Mouse (Mus musculus): ENCODE measurements around the gene 9330182O14Rik. TPM values are rescaled to one million over a fixed set of nuclear protein-coding genes. Genes with fewer than 3 reads are reported as not detected.

9330182O14Rik gene
- total and polyA plus RNA-seq, 3 experiments, result not detected

DNA sequence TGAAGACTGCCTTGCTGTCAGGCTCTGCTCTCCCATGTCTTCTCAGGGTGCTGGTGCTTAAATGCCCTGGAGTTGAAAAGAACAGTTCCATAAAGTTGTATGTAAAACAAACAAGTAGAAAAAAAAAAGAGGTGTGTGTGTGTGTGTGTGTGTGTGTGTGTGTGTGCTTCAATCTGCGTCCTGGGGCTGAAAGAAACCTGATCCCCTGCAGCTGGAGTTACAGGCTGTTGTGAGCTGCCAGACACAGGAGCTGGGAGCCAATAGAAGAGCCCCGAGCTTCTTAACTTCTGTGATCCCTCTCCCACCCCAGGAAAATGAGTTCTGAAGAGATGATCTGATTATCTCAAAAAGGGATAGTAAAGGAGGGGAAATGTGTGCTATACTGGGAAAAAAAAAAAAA is 45.3 kb downstream of the 9330182O14Rik start:
- DNase-seq (ENCODE audit: low spot score) (no peak), ATAC-seq (ENCODE audit: extremely low read depth, insufficient number of reproducible peaks, low FRiP score, poor library complexity, severe bottlenecking) (no peak)
- Histone ChIP-seq H3K4me3 (ENCODE audit: low read depth, low read length) (no peak overlapping the region), H3K36me3 (replicated peaks) (no peaks in the 10 kb centered on the region), H3K9me3 (replicated peaks) (no peaks in the 10 kb centered on the region), H3K27me3 (ENCODE audit: insufficient read depth, low read length) (peaks cover 3% of the 10 kb centered on the region; the same call in 1 of the 2 replicates), H3K4me1 (ENCODE audit: insufficient read depth, low read depth, low read length) (no peaks in the 10 kb centered on the region)
- TF ChIP-seq TAL1 (conservative IDR thresholded peaks at IDR 0.05; ENCODE audit: low read depth, low read length) (no peak), CTCF (IDR thresholded peaks at IDR 0.05; ENCODE audit: low read depth, low read length) (no peak), GATA2 (IDR thresholded peaks at IDR 0.05; ENCODE audit: borderline replicate concordance, low read depth, low read length) (no peak), GATA1 (IDR thresholded peaks at IDR 0.05; ENCODE audit: borderline replicate concordance, low read length) (no peak)

DNA sequence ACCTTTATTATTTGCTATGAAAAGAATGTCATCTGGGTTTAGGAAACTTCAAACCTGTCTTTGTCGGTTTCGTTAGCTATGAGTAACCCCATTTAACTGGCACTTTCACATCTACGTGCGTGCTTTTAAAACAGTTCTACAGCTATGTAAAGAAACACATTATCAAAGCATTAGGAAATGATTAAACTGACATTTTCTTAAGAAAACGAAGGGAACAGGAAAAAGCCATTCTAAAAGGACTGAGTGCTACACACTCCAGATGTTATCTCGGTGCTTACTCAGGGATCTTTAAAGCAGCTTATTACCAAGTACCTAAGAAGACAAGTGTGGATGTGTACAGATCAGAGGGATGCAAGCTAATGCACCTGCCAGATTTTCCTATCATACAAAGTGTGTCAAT is 52.9 kb downstream of the 9330182O14Rik start:
- DNase-seq (ENCODE audit: low spot score) (no peak), ATAC-seq (ENCODE audit: extremely low read depth, insufficient number of reproducible peaks, low FRiP score, poor library complexity, severe bottlenecking) (no peak)
- no peaks in the 10 kb centered on the region for H3K9me3 ChIP-seq (replicated peaks)
- TF ChIP-seq GATA1 (IDR thresholded peaks at IDR 0.05; ENCODE audit: borderline replicate concordance, low read length) (no peak), TAL1 (conservative IDR thresholded peaks at IDR 0.05; ENCODE audit: low read depth, low read length) (no peak), GATA2 (IDR thresholded peaks at IDR 0.05; ENCODE audit: borderline replicate concordance, low read depth, low read length) (no peak), CTCF (IDR thresholded peaks at IDR 0.05; ENCODE audit: low read depth, low read length) (no peak), POLR2AphosphoS5 (IDR thresholded peaks at IDR 0.05; ENCODE audit: insufficient replicate concordance, low read depth, low read length) (no peak)
- H3K27me3 ChIP-seq (ENCODE audit: insufficient read depth, low read length), result no peaks in the 10 kb centered on the region
- H3K4me3 ChIP-seq (ENCODE audit: low read depth, low read length), result no peak overlapping the region
- H3K36me3 ChIP-seq (replicated peaks), result no peaks in the 10 kb centered on the region
- H3K4me1 ChIP-seq (ENCODE audit: insufficient read depth, low read depth, low read length), result no peaks in the 10 kb centered on the region

Measured in G1E (cell line).